Mouse (Mus musculus): Measurements from ENCODE around the gene Adamts4. TPM values are rescaled to one million over a fixed set of nuclear protein-coding genes. Genes with fewer than 3 reads are reported as not detected.
"Not testable (repeated sequence)": the region's sequence is repeated elsewhere in the genome, so short reads cannot be mapped to it uniquely, and the experiment has no call there.

The Adamts4 gene
- polyA plus RNA-seq, 1 experiment from 2014 or later, result 8.3 TPM

DNA sequence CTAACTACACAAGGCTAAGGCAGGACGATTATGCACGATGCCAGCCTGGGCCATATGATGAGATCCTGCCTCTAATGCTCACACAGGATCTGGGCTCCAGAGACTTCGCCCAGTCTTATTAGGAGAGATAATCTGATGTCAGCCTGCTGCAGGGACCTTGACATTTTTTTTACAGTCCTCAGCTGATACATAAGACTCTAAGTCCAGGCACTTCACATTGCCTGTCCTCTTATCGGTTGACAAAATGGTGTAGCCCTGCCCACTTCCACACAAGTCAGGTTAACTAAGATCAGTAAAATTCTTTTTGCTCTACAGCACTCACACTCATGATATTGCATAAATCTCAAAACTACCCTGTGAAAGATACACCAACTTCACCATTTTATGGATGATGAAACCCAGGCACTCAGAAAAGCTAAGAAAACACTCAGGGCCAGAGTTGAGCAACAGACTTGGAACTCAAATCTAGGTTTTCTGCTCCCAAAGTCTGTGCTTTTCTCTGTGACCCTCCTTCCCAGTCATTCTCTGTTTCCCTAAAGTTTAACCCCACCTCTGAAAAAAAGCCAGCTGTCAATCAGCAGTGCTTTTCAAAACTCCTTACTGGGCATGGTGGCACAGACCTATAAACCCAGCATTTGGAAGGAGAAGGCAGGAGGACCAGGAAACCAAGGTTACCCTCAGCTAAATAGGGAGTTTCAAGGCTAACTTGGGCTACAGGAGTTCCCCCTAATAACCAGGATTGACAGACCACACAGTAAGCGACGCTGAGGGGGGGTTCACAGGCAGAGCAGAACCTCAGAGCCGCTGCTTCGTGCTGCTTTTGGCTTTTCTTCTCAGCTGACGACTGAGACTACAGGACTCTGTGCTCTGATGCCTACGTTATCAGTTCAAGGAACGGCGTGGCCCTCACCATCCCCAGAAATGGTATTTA, 17.2 kb upstream of the Adamts4 start:
- Histone ChIP-seq H3K9me3 (no peaks in the 10 kb centered on the region), H3K36me3 (peaks cover 40% of the 10 kb centered on the region), H3K27me3 (no peaks in the 10 kb centered on the region), H3K9ac (replicated peaks) (no peak overlapping the region), H3K4me3 (no peak overlapping the region), H3K27ac (replicated peaks) (no peak overlapping the region), H3K4me1 (no peaks in the 10 kb centered on the region), H3K4me2 (replicated peaks) (no peak overlapping the region)
- WGBS, result 86% methylated on average over 12 of the region's 12 CpGs
- ATAC-seq (replicated peaks), result no peak

DNA sequence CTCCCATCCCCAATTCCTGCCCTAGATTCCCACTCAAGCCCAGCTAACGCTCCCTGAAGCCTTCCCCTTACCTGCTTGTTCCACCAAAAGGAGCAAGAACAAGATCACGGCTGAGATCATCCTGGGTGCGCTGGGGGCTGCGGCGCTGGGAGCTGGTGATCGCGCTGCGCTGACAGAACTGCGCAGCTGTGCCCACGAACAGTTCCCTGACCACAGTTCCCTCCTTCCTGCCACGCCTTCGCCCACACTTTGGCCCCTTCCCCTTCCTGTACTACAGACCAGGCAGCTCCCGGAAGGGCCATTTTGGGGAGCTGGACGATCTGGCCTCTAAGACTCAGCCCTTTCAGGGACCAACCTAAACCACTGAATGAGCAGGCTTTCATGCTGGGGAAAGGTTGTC, 16.1 kb upstream of the Adamts4 start, which contains the start of gene Fcer1g:
Gene Fcer1g (minus strand): TSS at position 240 of the 400 bp plus-strand sequence.
- Histone ChIP-seq H3K4me2 (replicated peaks) (no peak within 1 kb of the TSS), H3K4me1 (no peaks in the 10 kb centered on the region), H3K27ac (replicated peaks) (no peak within 1 kb of the TSS), H3K4me3 (no peak within 1 kb of the TSS), H3K27me3 (no peaks in the 10 kb centered on the region), H3K9me3 (no peaks in the 10 kb centered on the region), H3K9ac (replicated peaks) (no peak within 1 kb of the TSS), H3K36me3 (peaks cover 51% of the 10 kb centered on the region)
- no peak for ATAC-seq (replicated peaks)
- 93% methylated on average over 14 of the region's 14 CpGs for WGBS

GRCm38 (mm10) chr1:171234538-171234937, 15.7 kb upstream of the Adamts4 start:
- Histone ChIP-seq H3K27ac (replicated peaks) (no peak overlapping the region), H3K27me3 (no peaks in the 10 kb centered on the region), H3K9ac (replicated peaks) (no peak overlapping the region), H3K4me2 (replicated peaks) (no peak overlapping the region), H3K36me3 (peaks cover 54% of the 10 kb centered on the region), H3K9me3 (no peaks in the 10 kb centered on the region), H3K4me1 (no peaks in the 10 kb centered on the region), H3K4me3 (no peak overlapping the region)
- WGBS, result 96% methylated on average over 4 of the region's 4 CpGs
- ATAC-seq (replicated peaks), result no peak

DNA sequence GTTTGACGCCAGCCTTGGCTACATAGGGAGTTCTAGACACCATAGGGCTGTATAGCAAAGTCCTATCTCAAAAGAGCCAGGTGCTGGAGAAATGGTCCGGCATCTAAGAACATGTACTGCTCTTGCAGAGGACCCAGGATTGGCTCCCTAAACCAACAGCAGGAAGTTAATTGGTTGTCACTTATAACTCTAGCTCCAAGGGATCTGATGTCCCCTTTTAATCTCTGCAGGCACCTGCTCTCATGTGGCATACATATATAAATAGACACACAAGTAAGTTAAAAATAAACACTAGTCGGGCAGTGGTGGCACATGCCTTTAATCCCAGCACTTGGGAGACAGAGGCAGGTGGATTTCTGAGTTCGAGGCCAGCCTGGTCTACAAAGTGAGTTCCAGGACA, 14.4 kb upstream of the Adamts4 start:
- Histone ChIP-seq H3K9me3 (no peaks in the 10 kb centered on the region), H3K4me1 (no peaks in the 10 kb centered on the region), H3K27me3 (no peaks in the 10 kb centered on the region), H3K9ac (replicated peaks) (no peak overlapping the region), H3K4me3 (no peak overlapping the region), H3K36me3 (peaks cover 66% of the 10 kb centered on the region), H3K4me2 (replicated peaks) (no peak overlapping the region), H3K27ac (replicated peaks) (no peak overlapping the region)
- no peak for ATAC-seq (replicated peaks)
- WGBS, result 81% methylated on average over 4 of the region's 4 CpGs

DNA sequence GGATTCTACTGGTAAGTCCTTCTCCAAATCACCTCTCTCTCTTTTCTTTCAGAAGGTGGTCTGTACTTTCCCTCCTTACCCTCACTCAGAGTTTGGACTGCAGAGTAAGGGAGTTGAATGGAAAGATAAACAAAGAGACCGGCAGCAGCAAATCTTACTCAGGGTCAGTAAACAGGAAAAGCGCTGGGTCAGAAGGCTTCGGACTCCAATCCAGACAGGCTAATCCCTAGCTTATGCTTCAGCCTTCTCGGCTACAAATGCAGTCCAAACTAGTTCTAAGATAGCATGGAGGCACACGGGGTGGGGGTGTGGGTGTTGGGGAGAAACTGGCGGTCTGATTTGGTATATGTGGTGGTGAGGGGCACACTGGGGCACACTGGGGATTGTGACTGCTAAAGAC, 12.8 kb upstream of the Adamts4 start:
- Histone ChIP-seq H3K4me2 (replicated peaks) (no peak overlapping the region), H3K4me1 (no peaks in the 10 kb centered on the region), H3K27ac (replicated peaks) (no peak overlapping the region), H3K27me3 (no peaks in the 10 kb centered on the region), H3K9me3 (no peaks in the 10 kb centered on the region), H3K4me3 (no peak overlapping the region), H3K9ac (replicated peaks) (no peak overlapping the region), H3K36me3 (peaks cover 81% of the 10 kb centered on the region)
- 83% methylated on average over 6 of the region's 6 CpGs for WGBS
- no peak for ATAC-seq (replicated peaks)

DNA sequence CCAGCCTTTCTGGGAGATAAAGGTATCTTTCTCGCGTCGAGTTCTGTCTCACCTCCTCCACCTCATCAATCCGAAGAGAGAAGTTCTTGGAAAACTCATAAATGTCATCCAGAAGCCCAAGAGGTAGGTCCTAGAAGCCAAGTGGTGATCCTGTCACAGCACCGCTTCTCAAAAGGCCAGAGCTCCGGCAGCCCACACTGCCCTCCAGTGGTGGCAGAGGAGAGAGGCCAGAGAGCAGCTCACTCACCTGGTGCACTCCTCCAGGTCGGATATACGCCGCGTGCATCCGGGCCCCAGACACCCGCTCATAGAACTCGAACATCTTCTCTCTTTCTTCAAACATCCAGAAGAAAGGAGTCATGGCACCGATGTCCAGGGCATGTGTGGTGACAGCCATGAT, 11.8 kb upstream of the Adamts4 start:
- Histone ChIP-seq H3K9ac (replicated peaks) (no peak overlapping the region), H3K9me3 (no peaks in the 10 kb centered on the region), H3K4me3 (no peak overlapping the region), H3K27me3 (no peaks in the 10 kb centered on the region), H3K4me1 (no peaks in the 10 kb centered on the region), H3K36me3 (peaks cover 92% of the 10 kb centered on the region), H3K4me2 (replicated peaks) (no peak overlapping the region), H3K27ac (replicated peaks) (no peak overlapping the region)
- 61% methylated on average over 14 of the region's 14 CpGs for WGBS
- ATAC-seq (replicated peaks), result no peak

DNA sequence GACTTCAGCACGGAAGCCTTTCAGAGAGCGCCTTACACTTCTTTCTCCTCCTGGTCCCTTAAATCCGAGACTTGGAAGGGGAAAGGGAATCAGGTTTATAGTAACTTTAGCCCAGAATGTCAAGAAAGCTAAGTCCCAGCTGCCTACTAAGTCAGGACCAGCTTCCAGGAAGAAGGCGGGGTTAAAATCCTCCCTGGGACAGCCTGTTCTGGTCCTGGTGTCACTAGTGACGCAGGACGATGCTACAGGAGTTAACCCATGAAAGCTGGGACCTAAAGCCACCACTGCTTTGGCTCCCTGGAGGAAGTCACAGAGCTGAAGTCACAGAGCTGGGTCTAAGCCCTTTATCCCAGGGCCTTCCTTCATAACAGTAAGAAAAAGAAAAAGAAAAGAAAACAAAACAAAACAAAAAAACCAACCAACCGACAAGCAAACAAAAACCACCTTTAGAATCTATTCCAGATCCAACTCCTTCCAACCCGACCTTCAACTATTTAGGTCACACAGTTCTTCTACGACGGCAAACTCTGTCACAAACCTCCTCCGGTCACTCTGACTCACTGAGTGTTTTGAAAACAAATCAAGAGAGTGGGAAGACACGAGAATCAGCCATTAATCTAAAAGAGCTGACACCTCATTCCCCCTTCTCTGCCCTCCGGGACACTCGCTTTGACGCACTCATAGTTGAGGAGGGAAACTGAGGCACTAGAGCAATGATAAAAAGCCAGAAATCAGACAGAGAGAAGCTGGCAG, 10.1 kb upstream of the Adamts4 start:
- Histone ChIP-seq H3K27me3 (no peaks in the 10 kb centered on the region), H3K4me2 (replicated peaks) (no peak overlapping the region), H3K27ac (replicated peaks) (no peak overlapping the region), H3K4me1 (no peaks in the 10 kb centered on the region), H3K36me3 (peaks cover 84% of the 10 kb centered on the region), H3K4me3 (no peak overlapping the region), H3K9ac (replicated peaks) (no peak overlapping the region), H3K9me3 (no peaks in the 10 kb centered on the region)
- WGBS, result 83% methylated on average over 15 of the region's 15 CpGs
- no peak for ATAC-seq (replicated peaks)

DNA sequence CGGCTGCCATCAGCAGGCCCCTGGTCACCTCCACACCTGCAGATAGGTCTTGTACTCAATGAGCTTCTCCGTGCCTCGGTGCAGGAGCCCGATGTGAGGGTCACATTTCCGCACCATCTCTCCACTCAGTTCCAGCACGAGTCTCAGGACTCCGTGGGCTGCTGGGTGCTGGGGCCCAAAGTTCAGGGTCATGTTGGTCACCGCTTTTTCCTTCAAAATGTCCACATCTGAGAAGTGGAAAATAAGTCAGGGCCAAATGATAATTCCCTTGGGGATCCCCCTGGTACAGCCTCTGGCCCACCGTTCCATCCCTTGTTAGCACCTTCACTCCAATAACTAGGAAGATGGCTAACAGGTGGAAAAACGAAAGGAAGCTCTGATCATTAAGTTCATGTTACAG, 9.3 kb upstream of the Adamts4 start:
- peaks cover 4% of the 10 kb centered on the region for H3K4me1 ChIP-seq
- WGBS, result 94% methylated on average over 10 of the region's 10 CpGs
- H3K9me3 ChIP-seq, result no peaks in the 10 kb centered on the region
- no peak overlapping the region for H3K4me2 ChIP-seq (replicated peaks)
- no peak for ATAC-seq (replicated peaks)
- peaks cover 78% of the 10 kb centered on the region for H3K36me3 ChIP-seq
- H3K27ac ChIP-seq (replicated peaks), result no peak overlapping the region
- H3K9ac ChIP-seq (replicated peaks), result no peak overlapping the region
- no peaks in the 10 kb centered on the region for H3K27me3 ChIP-seq
- H3K4me3 ChIP-seq, result no peak overlapping the region

GRCm38 (mm10) chr1:171241952-171242351, 8.3 kb upstream of the Adamts4 start:
- not testable (repeated sequence) for H3K9ac ChIP-seq (replicated peaks); H3K27me3 ChIP-seq; H3K27ac ChIP-seq (replicated peaks); H3K4me2 ChIP-seq (replicated peaks); H3K4me3 ChIP-seq; ATAC-seq (replicated peaks); H3K9me3 ChIP-seq
- peaks cover 10% of the 10 kb centered on the region for H3K4me1 ChIP-seq
- WGBS, result 79% methylated on average over 12 of the region's 12 CpGs
- peaks cover 69% of the 10 kb centered on the region for H3K36me3 ChIP-seq

- WGBS, result 92% methylated on average over 8 of the region's 8 CpGs
- Histone ChIP-seq H3K27me3 (no peaks in the 10 kb centered on the region), H3K4me3 (no peak overlapping the region), H3K27ac (replicated peaks) (no peak overlapping the region), H3K4me2 (replicated peaks) (no peak overlapping the region), H3K9me3 (no peaks in the 10 kb centered on the region), H3K9ac (replicated peaks) (no peak overlapping the region), H3K4me1 (peaks cover 35% of the 10 kb centered on the region), H3K36me3 (peaks cover 36% of the 10 kb centered on the region)
- ATAC-seq (replicated peaks), result no peak
Measured at GRCm38 (mm10) chr1:171245353-171245752, 4.9 kb upstream of the Adamts4 start.

GRCm38 (mm10) chr1:171246709-171247452, 3.3 kb upstream of the Adamts4 start:
- Histone ChIP-seq H3K9me3 (no peaks in the 10 kb centered on the region), H3K9ac (replicated peaks) (peak overlapping the region; percentile 95), H3K27ac (replicated peaks) (peak overlapping the region; percentile 86), H3K4me1 (peaks cover 51% of the 10 kb centered on the region), H3K4me3 (peak overlapping the region; percentile 88), H3K36me3 (peaks cover 22% of the 10 kb centered on the region), H3K4me2 (replicated peaks) (peak overlapping the region; percentile 72), H3K27me3 (no peaks in the 10 kb centered on the region)
- peak; percentile 93 for ATAC-seq (replicated peaks)
- WGBS, result under 1% methylated on average over 41 of the region's 41 CpGs

DNA sequence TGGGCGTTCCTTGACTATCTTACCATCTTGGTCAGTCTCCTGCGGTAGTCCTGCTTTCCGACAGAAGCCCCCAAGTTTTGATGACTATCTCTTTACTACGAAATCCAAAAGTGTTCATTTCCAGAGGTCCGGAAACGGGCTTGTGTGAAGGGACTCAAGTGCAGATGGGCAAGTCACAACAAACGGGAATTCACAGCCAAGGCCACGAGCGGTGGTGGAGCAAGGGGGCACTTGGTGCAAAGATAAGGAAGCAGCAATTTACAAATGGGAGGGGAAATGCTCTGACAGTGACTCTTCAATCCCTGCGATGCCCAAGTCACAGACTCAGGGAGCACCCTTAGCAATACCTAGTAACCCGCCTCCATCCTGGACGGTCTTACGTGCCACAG, 2.8 kb upstream of the Adamts4 start:
- Histone ChIP-seq H3K4me1 (peaks cover 56% of the 10 kb centered on the region), H3K4me2 (replicated peaks) (peak overlapping the region; percentile 72), H3K4me3 (peak overlapping the region; percentile 88), H3K9me3 (no peaks in the 10 kb centered on the region), H3K27ac (replicated peaks) (peak overlapping the region; percentile 86), H3K27me3 (no peaks in the 10 kb centered on the region), H3K36me3 (peaks cover 17% of the 10 kb centered on the region), H3K9ac (replicated peaks) (peak overlapping the region; percentile 35)
- WGBS, result 18% methylated on average over 13 of the region's 13 CpGs
- peak; percentile 11; the same call in 1 of the 2 replicates for ATAC-seq (replicated peaks)

Measured in forebrain, embryonic 15.5 days (tissue).